Mouse (Mus musculus) thymus, postnatal 36 days (tissue): ENCODE measurements around the gene Sh2d3c.

Source experiments
- DNase-seq, 2 experiments: peaks; one replicate each; pipeline ENCODE4 v3.0.0; 2022; ENCODE audit warnings: mixed read lengths in 2 of 2

Sh2d3c gene

DNA sequence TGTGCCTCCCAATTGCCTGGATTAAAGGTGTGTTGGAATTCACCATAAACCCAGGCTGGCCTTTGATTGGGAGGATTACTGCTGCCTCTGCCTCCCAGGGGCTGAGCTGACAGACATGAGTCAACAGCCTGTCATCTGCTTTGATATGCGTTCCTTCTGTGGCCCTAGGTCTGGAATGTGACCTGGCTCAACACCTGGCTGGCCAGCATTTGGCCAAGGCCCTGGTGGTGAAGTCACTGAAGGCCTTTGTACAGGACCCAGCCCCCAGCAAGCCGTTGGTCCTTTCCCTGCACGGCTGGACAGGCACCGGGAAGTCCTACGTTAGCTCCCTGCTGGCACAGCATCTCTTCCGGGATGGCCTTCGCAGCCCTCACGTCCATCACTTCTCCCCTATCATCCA is 37.6 kb downstream of the Sh2d3c start:
- no peak for DNase-seq

DNA sequence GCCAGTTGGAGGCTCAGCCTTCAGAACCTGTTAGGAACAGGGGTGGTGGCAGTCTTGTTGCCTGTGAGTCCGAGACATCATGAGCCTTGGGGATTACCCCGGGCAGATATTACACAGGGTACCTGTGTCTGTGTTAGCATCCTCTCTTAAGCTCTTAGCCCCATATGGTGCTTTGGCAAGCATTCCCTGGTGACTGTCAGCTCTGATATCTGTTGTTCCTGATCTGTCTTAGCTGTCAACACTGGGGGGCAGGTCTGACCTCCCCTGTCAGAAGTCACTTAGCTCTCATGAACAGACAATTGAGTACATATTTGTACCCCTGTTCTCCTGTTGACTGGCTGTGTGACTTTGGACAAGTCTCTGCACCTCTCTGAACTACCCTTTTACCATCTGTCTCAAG is 38.1 kb downstream of the Sh2d3c start:
- no peak for DNase-seq

DNA sequence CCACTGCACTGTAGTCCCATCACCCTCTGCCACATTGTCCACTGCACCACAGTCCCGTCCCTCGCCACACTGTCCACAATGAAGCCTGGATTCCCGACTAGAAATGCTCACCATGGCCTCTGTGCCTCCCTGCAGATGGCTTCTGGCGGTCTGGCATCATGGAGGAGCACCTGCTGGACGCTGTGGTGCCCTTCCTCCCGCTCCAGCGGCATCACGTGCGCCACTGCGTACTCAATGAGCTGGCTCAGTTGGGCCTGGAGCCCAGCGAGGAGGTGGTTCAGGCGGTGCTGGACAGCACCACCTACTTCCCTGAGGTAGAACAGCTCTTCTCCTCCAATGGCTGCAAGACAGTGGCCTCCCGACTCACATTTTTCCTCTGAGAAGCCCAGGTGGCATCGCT is 40.5 kb downstream of the Sh2d3c start:
- no peak for DNase-seq

DNA sequence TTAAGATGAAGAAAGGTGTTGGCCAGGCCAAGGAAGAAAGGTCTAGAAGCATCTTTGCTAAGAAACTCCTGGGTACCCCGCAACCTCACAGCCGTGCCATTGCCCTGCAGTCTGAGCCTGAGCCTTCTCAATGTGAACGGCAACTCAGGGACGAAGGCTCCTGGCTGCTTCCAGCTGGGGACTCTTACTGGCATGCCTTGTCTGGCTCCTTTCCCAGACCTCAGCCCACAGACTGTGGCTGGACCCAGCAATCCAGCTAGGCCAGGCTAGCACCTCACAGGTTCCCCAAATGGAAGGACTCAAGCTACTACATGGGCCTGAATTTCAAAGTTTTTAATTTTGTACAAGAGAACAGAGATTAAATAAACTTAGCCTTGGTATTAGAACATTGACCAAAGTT is 41.0 kb downstream of the Sh2d3c start:
- DNase-seq, result no peak

DNA sequence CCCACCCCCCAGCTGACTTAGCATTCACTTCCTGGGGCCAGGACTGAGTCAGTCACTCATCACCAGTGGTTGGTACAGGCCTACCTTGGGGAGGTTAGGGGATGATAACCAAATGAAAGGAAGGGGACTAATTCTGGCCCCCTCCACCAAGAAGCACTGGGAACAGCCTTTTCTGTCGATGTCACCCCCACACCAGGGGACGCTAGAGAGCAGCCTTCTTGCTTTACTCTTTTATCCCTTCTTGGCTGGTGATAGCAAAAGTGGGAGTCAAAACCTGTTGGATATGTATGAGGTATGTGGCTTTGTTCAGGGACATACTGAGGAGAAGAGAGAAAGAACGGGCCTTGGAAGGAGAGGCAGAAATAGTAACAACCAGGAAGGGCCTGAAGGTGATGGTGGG is 42.5 kb downstream of the Sh2d3c start:
- DNase-seq, result no peak

DNA sequence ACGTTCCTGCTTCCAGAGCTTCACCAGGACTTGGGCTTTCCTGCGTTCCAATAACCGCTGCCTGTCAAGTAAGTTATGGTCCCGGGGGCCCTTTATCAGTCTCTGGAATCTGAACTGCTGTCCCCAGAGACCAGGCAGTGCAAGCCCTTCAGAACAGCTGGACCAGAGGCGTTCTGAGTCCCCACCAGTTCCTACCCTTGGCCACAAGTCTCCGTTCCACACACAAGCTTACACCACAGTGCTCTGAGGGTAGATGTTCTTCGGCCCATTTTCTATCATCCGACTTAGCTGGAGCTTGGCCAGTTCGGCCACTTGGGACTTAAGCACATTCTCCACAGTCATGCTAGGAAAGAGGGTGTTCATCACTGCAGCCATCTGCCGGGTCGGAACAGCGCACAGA is 46.4 kb downstream of the Sh2d3c start:
- no peak for DNase-seq

DNA sequence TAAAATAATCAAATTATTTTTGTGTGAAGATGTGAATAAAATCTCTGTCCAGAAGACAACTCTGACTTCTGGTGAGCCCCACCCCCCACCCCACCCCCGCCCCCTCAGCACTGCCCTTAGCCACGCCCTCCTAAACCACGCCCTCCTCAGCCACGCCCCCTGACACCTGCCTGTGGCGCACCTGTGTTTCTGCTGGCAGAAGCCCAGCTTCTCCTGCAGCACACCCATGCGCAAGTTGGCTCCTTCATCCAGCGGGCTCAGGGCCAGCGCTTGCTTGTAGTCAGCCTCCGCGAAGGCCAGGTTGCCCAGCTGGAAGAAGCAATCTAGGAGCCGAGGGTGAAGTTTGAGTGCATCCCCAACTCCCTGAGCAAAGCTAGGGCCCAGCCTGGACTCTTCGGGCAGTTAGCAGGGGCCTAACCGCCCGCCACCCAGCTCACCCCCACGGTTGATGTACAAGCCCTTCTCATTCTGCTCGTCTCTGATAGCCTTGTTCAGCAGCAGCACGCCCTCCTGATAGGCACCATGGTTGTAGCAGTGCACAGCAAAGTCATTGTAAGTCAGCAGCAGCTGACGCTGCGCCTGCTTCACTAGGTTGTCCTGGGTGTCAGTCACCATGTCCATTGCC is 47.9 kb downstream of the Sh2d3c start:
- DNase-seq, result peak; percentile 16 to 44

DNA sequence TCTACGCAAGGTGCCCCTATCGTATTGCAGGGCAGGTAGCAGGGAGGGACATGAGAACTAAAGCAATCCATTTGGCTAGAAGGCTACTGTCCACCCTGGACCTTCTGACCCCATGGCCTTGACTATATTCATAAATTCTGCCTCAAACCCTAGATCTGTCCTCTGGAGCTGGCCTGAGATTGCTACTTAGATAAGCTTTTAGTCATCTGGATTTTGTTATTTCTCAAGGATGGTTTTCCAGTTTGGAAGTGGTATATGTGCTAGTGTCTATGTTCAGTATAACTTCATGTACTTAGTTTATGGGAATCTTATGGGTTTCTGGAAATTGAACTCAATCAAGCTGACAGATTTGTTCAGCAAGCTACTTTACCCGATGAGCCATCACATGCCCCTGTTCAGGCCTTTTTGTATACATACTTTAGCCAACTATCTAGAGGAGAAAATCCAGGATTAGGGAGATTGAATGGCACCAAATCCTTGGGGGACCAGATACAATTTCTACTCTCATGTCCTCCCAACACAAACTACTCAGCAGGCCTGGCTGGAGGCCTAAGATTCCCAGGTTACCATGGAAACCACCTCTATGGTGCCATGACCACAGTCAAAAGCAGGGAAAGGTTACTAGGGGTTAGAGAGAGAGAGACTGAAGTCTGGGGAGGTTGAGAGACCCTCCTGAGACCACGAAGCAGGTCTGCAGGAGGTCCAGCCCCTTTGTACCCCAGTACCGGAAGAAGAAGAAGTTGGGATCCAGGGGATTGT is 48.7 kb downstream of the Sh2d3c start:
- no peak for DNase-seq

DNA sequence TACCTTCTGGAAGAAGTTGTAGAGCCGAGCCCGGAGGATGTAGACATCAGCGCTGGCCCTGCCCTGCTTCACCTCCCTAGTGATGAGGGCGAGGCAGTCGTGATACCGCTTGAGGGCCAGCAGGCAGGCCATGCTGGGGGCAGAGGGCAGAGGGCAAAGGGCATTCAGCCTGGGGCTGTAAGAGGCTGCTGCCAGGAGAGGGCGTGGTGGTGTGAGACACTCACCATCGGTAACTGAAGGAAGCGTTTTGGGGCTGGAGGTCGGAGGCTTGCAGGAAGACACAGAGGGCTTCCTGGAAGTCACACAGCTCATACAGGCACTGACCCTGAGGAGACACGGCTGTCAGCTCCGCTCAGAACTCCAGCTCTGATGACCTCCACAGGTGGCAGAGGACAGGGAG is 51.0 kb downstream of the Sh2d3c start:
- peak; percentile 27 to 46 for DNase-seq

DNA sequence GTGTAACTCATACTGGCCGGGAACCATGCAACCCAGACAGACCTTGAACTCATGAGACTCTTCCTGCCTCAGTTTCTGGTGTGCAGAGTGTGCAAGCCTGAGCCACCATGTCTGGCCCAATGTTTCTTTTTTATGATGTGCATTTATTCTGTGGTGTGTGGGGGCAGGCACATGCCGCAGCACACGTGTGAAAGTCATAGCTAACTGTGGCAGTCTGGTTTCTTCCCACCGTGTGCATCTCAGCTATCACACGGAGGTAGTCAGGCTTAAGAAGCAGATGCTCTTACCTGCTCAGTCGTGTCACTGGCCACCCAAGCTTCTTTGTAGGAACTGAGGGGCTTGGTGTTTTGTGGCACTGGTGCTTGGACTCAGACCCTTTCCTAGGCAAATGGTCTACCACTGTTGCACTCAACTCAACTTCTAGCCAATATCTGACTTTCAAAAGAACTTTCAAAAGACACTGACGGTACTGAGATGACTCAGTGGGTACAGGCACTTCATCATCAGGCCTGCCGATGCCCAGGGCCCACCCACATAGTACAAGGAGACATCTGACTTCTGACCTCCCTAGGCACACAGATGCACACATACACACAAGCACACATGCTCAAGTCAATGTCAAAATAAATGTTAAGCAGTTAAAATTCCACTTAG is 51.9 kb downstream of the Sh2d3c start:
- DNase-seq, result no peak

DNA sequence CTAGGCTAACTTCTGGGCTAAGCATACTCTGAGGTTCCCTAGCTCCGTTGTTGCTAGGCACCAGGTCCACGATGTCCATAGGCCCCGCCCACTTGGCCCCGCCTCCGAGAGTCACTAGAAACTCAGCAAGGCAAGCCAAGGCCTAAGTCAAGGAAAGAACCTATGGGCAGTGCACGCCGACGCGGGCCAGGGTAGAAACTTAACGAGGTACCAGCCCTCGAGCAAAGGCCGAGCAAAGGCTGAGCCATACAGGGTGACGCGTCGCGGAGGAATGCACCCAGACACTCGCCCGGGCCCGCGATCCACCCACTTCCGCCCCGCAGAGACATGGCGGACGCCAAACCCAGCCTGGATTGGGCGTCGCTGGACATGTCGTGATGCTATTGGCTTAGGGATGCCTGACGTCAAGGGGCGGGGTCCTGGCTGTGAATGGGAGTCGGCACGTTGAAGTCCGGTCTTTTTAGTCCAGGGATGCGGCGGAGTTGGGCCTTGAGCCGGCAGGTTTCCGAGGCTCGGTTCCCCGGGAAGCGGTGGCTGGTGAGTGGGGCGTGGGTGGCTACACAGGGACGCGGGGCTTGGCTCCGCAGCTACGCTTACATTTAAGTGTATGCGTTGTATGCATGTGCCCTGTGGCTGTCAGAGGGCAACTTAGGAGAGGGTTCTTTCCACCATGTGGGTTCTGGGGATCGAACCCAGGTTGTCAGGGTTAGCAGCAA is 54.7 kb downstream of the Sh2d3c start, which contains the start of the genes Ttc16 and Ptrh1:
TSS of gene Ttc16 (minus strand) at position 275 of the 716 bp plus-strand sequence.
TSS of gene Ptrh1 (plus strand) at position 428 of the 716 bp plus-strand sequence.
- DNase-seq, result peak; percentile 96 to 97

DNA sequence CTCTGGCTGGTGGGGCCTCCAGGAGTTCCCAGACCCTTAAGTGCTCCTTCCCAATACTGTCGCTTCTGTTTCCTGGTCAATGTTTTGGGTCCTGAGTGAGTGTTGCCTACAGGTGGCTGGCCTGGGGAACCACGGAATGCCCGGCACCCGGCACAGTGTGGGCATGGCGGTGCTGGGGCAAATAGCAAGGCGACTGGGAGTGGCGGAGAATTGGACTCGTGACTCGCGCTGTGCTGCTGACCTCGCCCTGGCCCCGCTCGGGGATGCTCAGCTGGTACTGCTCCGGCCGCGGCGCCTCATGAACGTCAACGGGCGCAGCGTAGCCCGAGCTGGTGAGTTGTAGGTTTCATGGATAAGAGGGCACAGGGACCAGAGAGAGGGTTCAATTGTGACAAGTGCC is 55.3 kb downstream of the Sh2d3c start:
- DNase-seq, result peak; percentile 30 to 44

DNA sequence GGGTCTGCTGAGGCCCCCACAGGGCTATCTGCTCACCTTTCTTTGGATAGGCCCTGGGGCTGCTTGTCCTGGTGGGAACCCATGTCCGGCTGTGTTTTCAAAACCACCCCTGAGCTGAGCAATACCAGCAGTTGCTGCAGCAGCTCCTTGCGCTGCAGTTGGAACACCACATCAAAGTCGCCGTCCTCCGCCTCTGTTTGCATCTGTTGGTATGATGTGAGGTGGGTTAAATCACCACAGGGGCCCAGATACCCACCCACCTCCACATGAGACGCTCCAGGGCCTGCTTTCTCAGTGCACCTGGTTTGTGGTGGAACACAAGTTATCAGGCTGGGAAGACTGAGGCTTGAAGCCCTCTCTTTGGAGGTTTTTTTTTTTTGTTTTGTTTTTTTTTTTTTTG is 57.2 kb downstream of the Sh2d3c start:
- DNase-seq, result peak; percentile 85 to 93

DNA sequence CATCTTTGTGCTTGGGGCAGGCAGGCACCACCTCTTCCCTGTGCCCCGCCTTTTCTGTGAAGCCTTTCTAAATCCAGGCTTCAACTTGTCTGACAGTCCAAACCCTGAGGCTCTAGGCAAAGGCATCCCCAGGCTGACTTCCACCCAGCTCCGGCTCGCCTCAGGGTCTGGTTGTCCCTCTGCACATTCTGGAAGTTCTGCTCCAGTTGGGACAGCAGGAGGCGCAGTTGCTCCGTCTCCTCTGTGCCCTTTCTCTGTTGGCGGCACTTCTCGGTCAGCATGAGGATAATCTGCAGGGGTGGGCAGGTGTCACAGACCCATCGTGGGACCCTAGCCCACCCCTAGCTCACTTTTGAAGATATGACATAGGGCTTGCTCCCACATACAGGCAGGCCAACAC is 58.3 kb downstream of the Sh2d3c start:
- peak; percentile 66 to 73 for DNase-seq

DNA sequence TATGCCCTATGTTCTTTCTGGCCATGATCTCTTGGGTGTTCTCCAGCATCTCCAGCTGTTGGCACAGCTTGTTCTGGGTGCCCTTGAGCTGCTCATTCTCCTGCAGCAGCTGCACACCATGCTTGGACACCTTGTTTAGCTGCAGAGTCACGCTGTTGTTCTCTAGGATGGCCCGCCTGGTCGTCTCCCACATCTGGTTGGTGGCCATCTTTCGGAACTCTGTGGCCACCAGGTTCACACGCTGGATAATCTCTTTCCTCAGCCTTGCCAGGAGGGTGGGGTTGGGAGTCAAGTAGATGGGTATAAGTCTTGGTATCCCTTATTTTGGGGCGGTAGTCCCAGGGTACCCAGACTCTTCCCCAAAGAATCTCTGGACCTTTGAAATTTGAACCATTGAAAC is 58.9 kb downstream of the Sh2d3c start:
- DNase-seq, result no peak

DNA sequence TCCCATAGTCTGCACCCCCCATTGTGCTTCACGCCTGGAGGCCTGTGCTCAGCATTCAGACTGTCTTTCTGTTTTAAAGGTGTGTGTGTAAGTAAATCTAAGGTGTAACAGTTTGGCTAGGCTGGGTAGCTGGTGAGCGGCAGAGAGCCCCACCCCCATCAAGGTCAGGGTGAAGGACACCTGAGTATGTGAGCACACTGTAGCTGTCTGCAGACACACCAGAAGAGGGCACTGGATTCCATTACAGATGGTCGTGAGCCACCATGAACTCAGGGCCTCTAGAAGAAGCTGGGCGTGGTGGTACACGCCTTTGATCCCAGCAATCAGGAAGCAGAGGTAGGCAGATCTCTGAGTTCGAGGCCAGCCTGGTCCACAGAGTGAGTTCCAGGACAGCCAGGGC is 60.9 kb downstream of the Sh2d3c start:
- no peak for DNase-seq

DNA sequence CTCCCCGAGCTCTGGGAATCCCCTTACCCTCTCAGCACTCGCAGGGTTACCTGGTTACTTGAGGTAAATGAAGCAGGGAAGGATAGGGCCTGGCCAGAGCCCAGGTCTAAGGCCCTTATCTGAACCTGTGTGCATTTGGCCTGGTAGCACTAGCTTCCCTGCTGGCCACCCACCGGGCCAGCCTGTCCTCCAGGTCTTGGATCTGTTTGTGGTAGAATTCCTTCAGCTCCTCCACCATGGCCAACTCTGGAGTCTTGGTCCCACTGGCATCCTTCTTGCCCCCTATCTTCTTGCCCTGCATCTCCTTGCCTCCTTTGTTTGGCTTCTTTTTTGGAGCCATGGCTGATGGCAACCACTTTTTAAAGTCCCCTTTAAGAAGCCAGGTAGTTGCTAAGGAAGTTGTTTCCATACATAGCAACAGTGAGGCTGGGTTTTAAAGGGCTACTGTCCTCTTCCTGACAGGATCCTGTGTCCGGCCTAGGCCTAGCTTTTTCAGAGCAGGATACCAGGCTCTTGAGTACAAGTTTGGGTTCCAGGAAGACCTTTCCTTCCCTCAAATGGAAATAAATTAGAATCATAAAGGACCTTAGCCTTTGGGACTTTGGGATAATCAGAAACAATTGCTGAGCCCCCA is 63.3 kb downstream of the Sh2d3c start, which contains the start of gene Cfap157:
TSS of gene Cfap157 (minus strand) at position 381 of the 634 bp plus-strand sequence.
- no peak for DNase-seq

DNA sequence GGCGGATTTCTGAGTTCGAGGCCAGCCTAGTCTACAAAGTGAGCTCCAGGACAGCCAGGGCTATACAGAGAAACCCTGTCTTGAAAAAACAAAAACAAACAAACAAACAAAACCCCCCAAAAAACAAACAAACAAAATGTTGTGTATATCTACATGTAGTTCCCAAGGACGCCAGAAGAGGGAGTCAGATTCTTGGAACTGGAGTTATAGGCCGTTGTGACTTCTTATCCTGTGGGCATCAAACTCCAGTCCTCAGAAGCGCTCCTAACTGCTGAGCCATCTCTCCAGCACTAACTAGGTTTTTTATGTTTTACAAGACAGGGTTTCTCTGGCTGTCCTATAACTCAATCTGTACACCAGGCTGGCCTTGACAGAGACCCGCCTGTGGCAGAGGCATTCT is 66.3 kb downstream of the Sh2d3c start:
- no peak for DNase-seq

DNA sequence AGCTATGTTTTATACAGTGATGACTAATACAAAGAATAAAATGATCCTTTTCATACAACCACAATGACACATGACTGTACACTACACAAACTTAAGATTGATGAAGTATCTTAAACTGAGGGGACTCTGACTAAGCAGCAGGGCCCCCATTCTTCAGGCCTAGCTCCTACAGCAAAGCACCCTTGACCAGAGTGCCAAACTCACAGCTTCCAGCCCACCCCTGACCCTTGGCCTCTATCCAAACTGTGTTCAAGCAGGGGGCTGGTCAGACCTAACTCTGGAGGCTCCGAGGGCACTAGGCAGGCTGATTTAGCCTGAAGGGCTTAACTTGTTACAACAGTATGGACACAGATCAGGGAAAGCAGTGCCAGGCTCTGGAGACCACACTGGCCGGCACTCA is 67.7 kb downstream of the Sh2d3c start:
- no peak for DNase-seq

DNA sequence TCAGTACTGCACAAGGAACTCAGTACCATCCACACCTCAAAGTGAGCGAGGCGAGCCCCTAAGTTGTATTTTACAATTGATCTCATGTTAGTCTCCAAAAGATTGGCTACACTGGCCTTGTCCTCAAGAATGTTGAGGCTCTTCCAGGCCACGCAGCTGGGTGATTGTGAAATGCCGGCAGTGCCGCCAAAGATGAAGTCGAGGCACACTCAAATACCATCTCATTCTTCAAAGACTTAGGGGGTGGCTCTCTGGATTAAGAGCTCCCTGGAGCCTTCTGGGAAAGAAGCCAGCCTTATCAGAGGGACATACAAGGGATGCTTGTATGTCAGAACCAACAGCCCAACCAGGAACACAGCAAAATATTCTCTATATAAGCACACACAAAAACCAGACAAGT is 70.4 kb downstream of the Sh2d3c start:
- no peak for DNase-seq

DNA sequence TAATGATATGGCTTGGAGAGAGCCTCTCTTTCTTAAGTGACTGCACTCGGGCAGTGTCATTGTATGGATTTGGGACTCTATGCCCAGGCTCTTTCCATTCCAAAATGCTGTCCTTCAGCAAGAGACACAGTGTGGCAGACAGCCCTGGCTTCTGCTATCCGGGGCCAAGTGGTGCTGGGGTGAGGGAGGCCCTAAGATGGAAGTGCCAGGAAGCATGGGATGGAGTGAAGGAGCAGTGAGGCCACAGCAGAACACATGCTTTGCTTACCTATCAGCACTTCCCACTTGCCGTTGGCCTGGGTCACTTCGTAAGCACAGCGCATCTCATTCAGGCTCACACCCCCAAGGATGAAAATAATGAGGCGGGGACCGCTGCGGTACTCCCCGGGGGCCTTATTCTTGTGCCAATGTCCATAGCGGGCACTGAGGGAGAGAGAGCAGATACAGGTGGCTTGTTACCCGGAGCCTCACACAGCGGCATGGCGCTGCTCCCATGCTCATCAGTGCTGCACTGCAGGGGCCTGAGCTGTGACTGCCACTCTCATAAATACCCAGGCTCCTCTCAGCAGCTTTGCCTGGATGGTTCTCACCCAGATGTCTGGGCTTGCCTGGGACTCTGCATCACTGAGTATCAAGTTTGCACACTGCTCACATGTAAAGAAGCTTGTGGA is 75.0 kb downstream of the Sh2d3c start:
- no peak for DNase-seq
